Mouse (Mus musculus) E14TG2a.4 (cell line): ENCODE data around the gene Pip4k2a.
A peak's percentile ranks its signal among the peaks of the same experiment; 100 is the strongest.
"Not testable (repeated sequence)": the region's sequence is repeated elsewhere in the genome, so short reads cannot be mapped to it uniquely, and the experiment has no call there.

ENCODE experiments used
- H3K27me3 ChIP-seq: 2 replicates; pipeline ENCODE4 v1.6.1; 2014; ENCODE audit warnings: low read length, control low read depth; ENCODE audit not compliant: insufficient read depth
- H3K36me3 ChIP-seq: 2 replicates; pipeline ENCODE4 v1.6.1; 2014; ENCODE audit warnings: low read length, control low read depth; ENCODE audit not compliant: insufficient read depth
- H3K4me1 ChIP-seq: replicated peaks from 2 replicates; pipeline ENCODE4 v1.6.1; 2014; ENCODE audit warnings: low read depth, low read length, control low read depth
- H3K4me3 ChIP-seq: replicated peaks from 2 replicates; pipeline ENCODE4 v1.5.1; 2014; ENCODE audit warnings: mild to moderate bottlenecking, low read length
- H3K9me3 ChIP-seq: 2 replicates; pipeline ENCODE4 v1.6.1; 2014; ENCODE audit warnings: low read length, control low read depth
- CTCF ChIP-seq: conservative IDR thresholded peaks from 2 replicates; pipeline ENCODE4 v1.5.1; 2014; ENCODE audit warnings: low read length
- NANOG ChIP-seq: IDR thresholded peaks from 2 replicates; pipeline ENCODE4 v1.6.1; 2014; ENCODE audit warnings: borderline replicate concordance, low read length, mixed read lengths
- POU5F1 ChIP-seq: IDR thresholded peaks from 2 replicates; pipeline ENCODE4 v1.6.1; 2014; ENCODE audit warnings: low read length, borderline replicate concordance

Gene Pip4k2a

DNA sequence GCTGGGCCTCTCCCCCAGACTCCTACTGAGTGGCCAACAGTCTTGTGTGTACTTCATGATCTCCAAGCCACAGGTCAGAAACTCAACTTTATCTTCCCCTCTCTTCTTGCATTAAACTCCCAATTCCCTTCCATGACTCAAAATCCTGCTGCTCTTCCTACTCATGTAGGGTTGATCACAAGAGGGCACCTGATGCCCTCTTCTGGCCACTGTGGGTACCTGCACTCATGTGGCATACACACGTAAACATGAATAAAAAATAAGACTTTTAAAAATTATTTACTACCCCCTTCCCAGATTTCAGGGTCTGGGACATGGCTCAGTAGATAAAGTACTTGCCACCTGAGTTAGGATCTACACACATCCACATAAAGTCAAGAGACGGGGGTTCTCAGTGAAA is 97.3 kb downstream of the Pip4k2a start:
- Histone ChIP-seq H3K27me3 (no peaks in the 10 kb centered on the region), H3K4me3 (no peak overlapping the region), H3K4me1 (no peaks in the 10 kb centered on the region), H3K9me3 (no peaks in the 10 kb centered on the region; the same call in 1 of the 2 replicates), H3K36me3 (no peaks in the 10 kb centered on the region)
- no peak for TF ChIP-seq NANOG
- TF ChIP-seq CTCF = peak; percentile 37
- TF ChIP-seq POU5F1 = no peak

DNA sequence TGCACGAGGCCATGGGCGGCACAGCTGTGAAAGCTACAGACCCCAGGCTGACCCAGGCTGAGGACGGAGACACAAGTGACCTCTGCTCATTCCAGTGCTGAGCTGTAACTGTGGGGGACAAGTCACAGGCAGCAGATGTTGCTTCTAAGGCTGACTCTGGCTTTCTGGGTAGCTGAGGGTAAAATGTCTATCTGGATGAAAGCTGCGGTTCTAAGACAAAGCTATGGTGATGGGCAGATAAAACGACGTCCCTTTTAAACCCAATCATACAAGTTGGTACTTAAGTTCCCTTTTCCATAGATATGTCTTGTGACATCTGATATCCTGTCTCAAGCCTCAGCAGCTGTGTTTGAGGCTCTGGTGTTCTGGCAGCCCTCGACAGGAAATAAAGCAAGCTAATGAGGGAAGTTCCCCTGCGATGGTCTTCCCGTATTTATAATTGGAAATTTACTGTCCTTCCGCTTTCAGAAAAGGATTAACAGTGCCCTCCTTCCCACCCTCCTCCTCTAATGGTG is 100.1 kb downstream of the Pip4k2a start:
- H3K9me3 ChIP-seq = no peaks in the 10 kb centered on the region; the same call in 1 of the 2 replicates
- H3K27me3 ChIP-seq = no peaks in the 10 kb centered on the region
- H3K4me3 ChIP-seq = no peak overlapping the region
- TF ChIP-seq CTCF (no peak), NANOG (no peak), POU5F1 (no peak)
- no peaks in the 10 kb centered on the region for H3K36me3 ChIP-seq
- H3K4me1 ChIP-seq = no peaks in the 10 kb centered on the region

DNA sequence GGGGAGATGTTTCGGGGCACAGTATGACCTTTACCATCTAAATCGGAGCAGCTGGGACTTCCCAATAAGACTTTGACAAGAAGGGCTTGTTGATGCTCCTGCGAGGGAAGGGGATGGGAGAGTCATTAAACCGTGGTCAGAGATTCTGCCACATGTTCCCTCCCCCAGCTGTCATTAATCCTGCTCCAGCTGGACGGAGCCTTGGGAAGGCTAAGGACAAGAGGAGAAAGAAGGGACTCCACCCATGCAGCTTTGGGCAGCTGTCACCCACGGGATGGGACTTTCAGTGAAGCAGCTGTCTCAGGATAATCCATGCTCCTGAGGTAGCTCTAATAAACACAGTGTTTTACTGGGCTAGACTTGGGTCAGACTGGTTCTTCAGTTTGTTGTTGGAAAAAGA is 101.9 kb downstream of the Pip4k2a start:
- H3K27me3 ChIP-seq = no peaks in the 10 kb centered on the region
- no peak overlapping the region for H3K4me3 ChIP-seq
- TF ChIP-seq POU5F1 = no peak
- no peak for TF ChIP-seq NANOG
- TF ChIP-seq CTCF = no peak
- no peaks in the 10 kb centered on the region for H3K36me3 ChIP-seq
- no peaks in the 10 kb centered on the region for H3K4me1 ChIP-seq
- no peaks in the 10 kb centered on the region; the same call in 1 of the 2 replicates for H3K9me3 ChIP-seq

DNA sequence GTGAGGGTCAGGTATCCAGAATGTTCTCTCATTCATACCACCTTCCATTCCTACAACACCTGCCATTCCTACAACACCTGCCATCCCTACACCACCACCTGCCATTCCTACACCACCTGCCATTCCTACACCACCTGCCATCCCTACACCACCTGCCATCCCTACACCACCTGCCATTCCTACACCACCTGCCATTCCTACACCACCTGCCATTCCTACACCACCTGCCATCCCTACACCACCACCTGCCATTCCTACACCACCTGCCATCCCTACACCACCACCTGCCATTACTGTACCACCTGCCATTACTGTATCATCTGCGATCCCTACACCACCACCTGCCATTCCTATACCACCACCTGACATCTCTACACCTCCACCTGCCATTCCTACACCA is 104.6 kb downstream of the Pip4k2a start:
- H3K9me3 ChIP-seq, H3K27me3 ChIP-seq, H3K4me1 ChIP-seq, H3K4me3 ChIP-seq, H3K36me3 ChIP-seq: not testable (repeated sequence)

DNA sequence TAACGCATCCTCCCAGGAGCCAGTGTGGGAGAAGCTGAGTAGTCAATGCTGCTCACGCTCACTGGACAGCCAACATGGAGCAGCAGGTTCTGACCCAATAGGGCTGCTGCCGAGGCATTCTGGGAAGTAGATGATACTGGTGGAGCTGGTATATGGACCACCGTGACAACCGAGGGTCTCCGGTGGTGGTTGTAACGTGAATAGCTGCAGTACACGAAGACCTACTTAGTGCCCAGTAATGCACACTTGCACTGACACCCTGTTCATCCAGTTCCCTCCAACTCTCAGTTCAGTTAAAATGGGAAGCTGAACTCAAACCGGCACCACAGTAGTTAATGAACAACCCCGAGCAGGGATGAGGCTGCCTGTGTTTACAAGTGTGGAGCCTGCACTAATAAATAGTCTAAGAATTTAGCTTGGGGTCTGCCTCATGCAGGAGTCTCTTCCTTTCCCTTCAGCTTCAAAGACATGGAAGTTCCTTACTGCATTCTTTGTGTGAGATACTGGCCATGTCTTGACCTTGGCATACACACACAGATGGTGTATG is 105.9 kb downstream of the Pip4k2a start:
- no peaks in the 10 kb centered on the region for H3K36me3 ChIP-seq
- H3K4me3 ChIP-seq = no peak overlapping the region
- no peaks in the 10 kb centered on the region for H3K9me3 ChIP-seq
- H3K4me1 ChIP-seq = no peaks in the 10 kb centered on the region
- no peaks in the 10 kb centered on the region for H3K27me3 ChIP-seq
- TF ChIP-seq CTCF (no peak), POU5F1 (no peak), NANOG (no peak)

DNA sequence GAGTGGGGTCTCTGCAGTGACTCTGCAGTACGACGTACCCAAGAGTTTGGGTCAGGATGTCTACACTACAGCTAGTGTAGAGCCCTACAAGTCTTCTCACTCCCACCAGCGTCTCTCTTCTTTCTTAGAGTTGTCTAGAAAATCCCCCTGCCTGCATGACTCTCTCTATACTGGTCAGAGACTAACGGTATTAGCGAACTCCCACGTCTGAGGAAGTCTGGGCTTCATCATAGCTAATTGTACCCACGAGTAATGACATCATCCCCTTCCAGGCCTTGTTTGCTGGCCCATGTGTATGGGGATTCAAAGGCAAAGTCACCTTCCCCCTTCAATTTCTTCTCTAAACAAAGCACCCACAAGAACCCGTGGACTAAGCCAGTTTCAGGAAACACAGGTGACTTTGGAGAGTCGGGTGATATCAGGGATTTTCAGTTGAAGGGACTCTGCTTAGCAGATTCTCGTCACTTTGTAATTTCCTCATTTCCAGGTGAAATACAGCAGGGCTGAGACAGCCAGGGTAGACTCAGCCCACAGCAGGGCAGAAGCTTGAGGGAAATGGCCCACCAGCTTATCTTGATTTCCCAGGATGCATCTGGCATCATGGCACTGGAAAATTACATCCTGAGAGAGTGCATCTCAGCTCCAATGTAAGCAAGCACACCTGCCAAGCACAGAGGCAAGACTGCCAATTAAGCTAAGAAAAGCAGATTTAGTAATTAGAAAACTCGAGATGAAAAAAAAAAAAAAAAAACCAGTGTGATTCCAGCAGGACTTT is 107.5 kb downstream of the Pip4k2a start:
- H3K36me3 ChIP-seq = no peaks in the 10 kb centered on the region
- no peaks in the 10 kb centered on the region for H3K9me3 ChIP-seq
- no peaks in the 10 kb centered on the region for H3K27me3 ChIP-seq
- TF ChIP-seq NANOG (no peak), CTCF (no peak), POU5F1 (no peak)
- H3K4me3 ChIP-seq = no peak overlapping the region
- H3K4me1 ChIP-seq = no peaks in the 10 kb centered on the region

DNA sequence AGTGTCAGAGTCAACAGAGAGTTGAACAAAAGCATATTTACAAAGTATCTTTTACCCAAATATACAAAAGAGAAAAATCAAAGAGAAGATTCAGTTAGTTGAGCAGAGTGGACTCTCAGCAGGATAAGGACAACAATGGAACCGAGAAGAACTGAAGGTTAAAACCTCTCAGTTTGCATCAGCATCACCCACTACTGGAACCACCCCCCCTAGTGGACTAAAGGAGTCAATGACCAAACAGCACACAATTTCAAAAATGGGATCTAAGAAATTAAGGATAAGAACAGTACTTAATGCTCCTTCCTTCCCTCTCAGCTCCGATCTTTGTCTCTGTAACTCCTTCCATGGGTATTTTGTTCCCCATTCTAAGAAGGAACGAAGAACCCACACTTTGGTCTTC is 113.6 kb downstream of the Pip4k2a start:
- peak; percentile 58 for TF ChIP-seq CTCF
- no peak for TF ChIP-seq POU5F1
- no peak for TF ChIP-seq NANOG

DNA sequence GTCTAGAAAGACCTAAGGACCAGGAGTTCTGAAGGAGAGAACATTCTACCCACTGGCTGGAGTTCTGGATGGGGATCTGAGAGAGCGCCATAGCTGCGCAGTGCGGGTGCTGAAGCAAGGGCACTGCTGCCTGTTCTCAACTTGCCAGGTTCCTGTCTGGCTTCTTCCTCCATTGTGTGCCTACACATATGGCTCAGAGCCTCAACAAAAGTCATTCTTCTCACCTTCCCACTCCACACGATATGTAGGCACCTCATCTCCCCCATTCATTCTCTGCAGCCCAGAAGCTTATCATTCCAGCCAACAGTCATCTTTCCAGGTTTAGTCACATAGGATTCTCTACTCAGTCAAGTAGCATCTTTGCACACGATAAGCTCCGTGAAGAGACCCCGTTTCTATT is 123.3 kb downstream of the Pip4k2a start:
- H3K27me3 ChIP-seq = no peaks in the 10 kb centered on the region
- no peaks in the 10 kb centered on the region for H3K4me1 ChIP-seq
- TF ChIP-seq CTCF (no peak), NANOG (no peak), POU5F1 (no peak)
- H3K4me3 ChIP-seq = no peak overlapping the region
- peaks cover 16% of the 10 kb centered on the region for H3K9me3 ChIP-seq
- no peaks in the 10 kb centered on the region for H3K36me3 ChIP-seq

More for the DNA sequence above, 113.6 kb downstream of the Pip4k2a start:
- H3K27me3 ChIP-seq = no peaks in the 10 kb centered on the region
- no peak overlapping the region for H3K4me3 ChIP-seq
- H3K36me3 ChIP-seq = no peaks in the 10 kb centered on the region
- H3K4me1 ChIP-seq = no peaks in the 10 kb centered on the region
- H3K9me3 ChIP-seq = peaks cover 5% of the 10 kb centered on the region
